Mouse (Mus musculus) heart, embryonic 16.5 days (tissue): ENCODE data around the gene Olfr67. TPM values are rescaled to one million over a fixed set of nuclear protein-coding genes. Genes with fewer than 3 reads are reported as not detected.
"Not testable (repeated sequence)": the region's sequence is repeated elsewhere in the genome, so short reads cannot be mapped to it uniquely, and the experiment has no call there.

ENCODE experiments used
- ATAC-seq: fragments of 200-750 bp; cut with Nextera tagmentation; replicated peaks from 2 replicates; pipeline ENCODE4 v1.8.0; 2017; ENCODE audit warnings: moderate number of reproducible peaks; ENCODE audit not compliant: insufficient read depth, low FRiP score; ENCODE audit errors: extremely low read depth
- H3K27ac ChIP-seq: fragments of 300-500 bp; sonication (generic); 2 replicates; pipeline ENCODE4 v1.5.1; 2014; ENCODE audit warnings: mild to moderate bottlenecking, low read length, control low read depth, moderate library complexity
- H3K27me3 ChIP-seq: fragments of 300-500 bp; sonication (generic); 2 replicates; pipeline ENCODE4 v1.6.1; 2014; ENCODE audit warnings: low read length, mixed read lengths; ENCODE audit not compliant: control insufficient read depth, insufficient read depth
- H3K36me3 ChIP-seq: fragments of 300-500 bp; sonication (generic); 2 replicates; pipeline ENCODE4 v1.6.1; 2014; ENCODE audit not compliant: control insufficient read depth, insufficient read depth
- H3K4me1 ChIP-seq: fragments of 300-500 bp; sonication (generic); 2 replicates; pipeline ENCODE4 v1.6.1; 2014; ENCODE audit warnings: low read length, mixed read lengths; ENCODE audit not compliant: control insufficient read depth, insufficient read depth
- H3K4me2 ChIP-seq: fragments of 300-500 bp; sonication (generic); 2 replicates; pipeline ENCODE4 v1.6.1; 2014; ENCODE audit warnings: low read depth, mild to moderate bottlenecking, control low read depth, low read length
- H3K4me3 ChIP-seq: fragments of 300-500 bp; sonication (generic); 2 replicates; pipeline ENCODE4 v1.5.1; 2014; ENCODE audit warnings: mild to moderate bottlenecking, control low read depth, low read length
- H3K9ac ChIP-seq: fragments of 300-500 bp; sonication (generic); 2 replicates; pipeline ENCODE4 v1.6.1; 2014; ENCODE audit warnings: low read length, control low read depth
- H3K9me3 ChIP-seq: fragments of 300-500 bp; sonication (generic); replicated peaks from 2 replicates; pipeline ENCODE4 v1.6.1; 2016; ENCODE audit warnings: low read length; ENCODE audit not compliant: control insufficient read depth
- WGBS: fragments of 180-500 bp; shearing (Covaris S2); extraction: QIAGEN DNeasy Blood & Tissue Kit; methylation state at CpG from one replicate; pipeline ENCODE4 v1.1.7; 2014; 5-methylcytosine and 5-hydroxymethylcytosine counted together
- polyA plus RNA-seq: library from polyadenylated mRNA; unstranded; fragments of >200 nt; fragmentation: Nextera tagmentation; extraction: Ambion mirVana; gene quantifications from 2 replicates; pipeline ENCODE4 v1.2.1, GENCODE M21; 2015

Gene Olfr67
- polyA plus RNA-seq, 1 experiment from 2014 or later: not detected

DNA sequence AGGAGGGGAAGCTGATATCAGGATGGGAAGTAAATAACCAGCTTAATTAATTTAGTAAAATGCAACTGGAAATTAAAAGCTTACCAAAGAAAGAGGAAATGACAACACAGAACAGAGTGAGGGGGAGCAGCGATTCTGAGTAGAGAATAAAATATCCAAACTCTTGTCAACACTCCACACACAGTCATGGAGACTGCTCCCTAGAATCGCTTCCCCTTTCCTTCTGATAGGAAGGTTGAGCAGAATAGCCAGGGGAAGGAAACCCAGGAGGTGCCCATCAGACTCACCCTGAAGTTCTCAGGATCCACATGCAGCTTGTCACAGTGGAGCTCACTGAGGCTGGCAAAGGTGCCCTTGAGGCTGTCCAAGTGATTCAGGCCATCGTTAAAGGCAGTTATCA lies 21.5 kb upstream of the Olfr67 start:
- H3K4me1 ChIP-seq, ATAC-seq, H3K27me3 ChIP-seq, H3K9ac ChIP-seq, H3K4me3 ChIP-seq, H3K27ac ChIP-seq, H3K9me3 ChIP-seq, H3K36me3 ChIP-seq, H3K4me2 ChIP-seq: not testable (repeated sequence)
- no CpG with 5 or more reads among the region's 3 CpGs for WGBS

DNA sequence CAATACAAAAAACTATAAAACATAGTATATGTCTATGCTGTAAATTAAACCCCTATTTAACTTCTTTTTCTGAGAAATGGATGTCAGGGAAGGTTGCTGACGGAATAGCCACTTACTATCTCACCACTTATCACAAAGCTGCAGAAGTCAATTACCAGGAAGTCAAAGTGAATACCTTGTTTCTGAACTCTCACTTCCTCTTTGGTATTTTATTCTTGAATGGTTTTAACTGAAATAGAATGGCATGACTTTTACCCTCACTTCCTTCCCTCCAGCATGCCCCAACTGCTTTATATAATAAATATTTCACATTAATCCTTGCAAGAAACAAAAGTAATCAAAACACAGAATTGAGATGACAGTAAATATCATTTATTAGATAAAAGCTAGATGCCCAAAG lies 20.6 kb upstream of the Olfr67 start:
- Histone ChIP-seq H3K27ac (no peak overlapping the region), H3K9ac (no peak overlapping the region), H3K4me1 (no peaks in the 10 kb centered on the region), H3K27me3 (no peaks in the 10 kb centered on the region), H3K4me3 (no peak overlapping the region), H3K9me3 (no peaks in the 10 kb centered on the region), H3K36me3 (no peaks in the 10 kb centered on the region), H3K4me2 (no peak overlapping the region)
- no peak for ATAC-seq
- 44% methylated on average over 1 of the region's 1 CpGs for WGBS

DNA sequence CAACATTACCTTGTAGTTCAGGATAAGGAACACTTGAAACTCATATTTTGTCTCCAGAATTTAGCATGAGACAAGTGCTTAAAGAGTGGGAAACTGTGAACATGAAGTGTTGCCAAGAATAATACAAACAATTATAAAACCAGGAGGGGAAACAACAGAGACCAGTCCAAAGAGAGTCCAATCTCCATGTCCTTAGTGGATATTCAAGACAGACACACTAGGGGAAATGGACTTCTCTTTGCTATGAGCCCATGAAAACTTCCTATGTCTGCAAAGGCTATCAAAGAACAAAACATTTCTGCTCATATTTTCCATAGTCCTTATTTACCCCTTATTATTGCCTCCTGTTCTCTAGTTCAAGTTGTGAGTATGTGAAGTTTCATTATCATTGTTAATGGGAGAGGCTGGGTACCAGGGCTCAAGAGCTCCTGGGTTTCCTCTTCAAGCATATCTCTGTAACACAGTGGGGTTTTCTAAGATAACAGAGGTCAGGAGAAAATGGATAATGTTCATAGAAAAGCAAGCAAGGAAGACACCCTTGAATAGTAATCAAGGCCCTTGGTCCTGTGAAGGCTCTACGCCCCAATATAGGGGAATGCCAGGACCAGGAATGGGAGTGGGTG lies 19.7 kb upstream of the Olfr67 start:
- Histone ChIP-seq H3K9ac (no peak overlapping the region), H3K27me3 (no peaks in the 10 kb centered on the region), H3K4me2 (no peak overlapping the region), H3K4me3 (no peak overlapping the region), H3K36me3 (no peaks in the 10 kb centered on the region), H3K4me1 (no peaks in the 10 kb centered on the region), H3K9me3 (no peaks in the 10 kb centered on the region), H3K27ac (no peak overlapping the region)
- no peak for ATAC-seq
- 50% methylated on average over 1 of the region's 1 CpGs for WGBS

DNA sequence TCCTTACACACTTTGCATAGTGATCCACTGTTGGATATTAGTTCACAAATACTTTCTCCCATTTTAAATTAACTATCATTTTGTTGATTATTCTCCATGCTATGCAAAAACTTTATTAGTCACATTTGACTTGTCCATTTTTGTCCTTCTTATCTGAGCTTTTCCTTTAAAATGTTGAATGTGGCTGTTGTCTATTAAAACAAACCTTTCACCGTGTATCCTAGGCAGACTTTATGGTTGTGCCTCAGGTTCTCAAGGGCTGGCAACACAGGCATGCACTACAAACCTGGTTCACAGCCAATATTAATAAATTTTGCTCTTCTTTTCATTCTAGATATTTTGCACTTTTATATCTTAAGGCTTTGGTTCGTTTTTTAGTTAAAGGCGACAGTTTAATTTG lies 19.1 kb upstream of the Olfr67 start:
- no peak overlapping the region for H3K4me2 ChIP-seq
- H3K9me3 ChIP-seq: no peaks in the 10 kb centered on the region
- WGBS: 71% methylated on average over 3 of the region's 3 CpGs
- H3K27me3 ChIP-seq: no peaks in the 10 kb centered on the region
- no peak overlapping the region for H3K4me3 ChIP-seq
- no peaks in the 10 kb centered on the region for H3K4me1 ChIP-seq
- no peak overlapping the region for H3K27ac ChIP-seq
- no peaks in the 10 kb centered on the region for H3K36me3 ChIP-seq
- ATAC-seq: no peak
- no peak overlapping the region for H3K9ac ChIP-seq

DNA sequence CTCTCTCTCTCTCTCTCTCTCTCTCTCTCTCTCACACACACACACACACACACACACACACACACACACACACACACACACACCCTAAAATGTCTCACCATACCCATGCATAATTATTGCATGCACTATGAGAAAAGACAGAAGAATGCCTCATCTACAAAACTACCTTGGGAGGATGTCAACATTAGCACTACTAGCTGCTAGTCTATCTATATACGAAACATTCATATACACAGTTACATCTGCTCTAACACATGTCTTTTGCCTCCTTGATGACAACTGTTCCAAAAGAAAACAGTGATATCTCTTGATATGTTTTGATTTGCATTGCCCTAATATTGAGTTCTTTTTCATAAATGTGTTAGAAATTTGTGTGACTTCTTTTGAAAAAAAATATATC lies 18.7 kb upstream of the Olfr67 start:
- H3K9me3 ChIP-seq: no peaks in the 10 kb centered on the region
- no peaks in the 10 kb centered on the region for H3K36me3 ChIP-seq
- ATAC-seq: no peak
- H3K4me3 ChIP-seq: no peak overlapping the region
- no peaks in the 10 kb centered on the region for H3K27me3 ChIP-seq
- H3K9ac ChIP-seq: no peak overlapping the region
- H3K27ac ChIP-seq: no peak overlapping the region
- H3K4me1 ChIP-seq: no peaks in the 10 kb centered on the region
- 80% methylated on average over 1 of the region's 1 CpGs for WGBS
- H3K4me2 ChIP-seq: no peak overlapping the region

DNA sequence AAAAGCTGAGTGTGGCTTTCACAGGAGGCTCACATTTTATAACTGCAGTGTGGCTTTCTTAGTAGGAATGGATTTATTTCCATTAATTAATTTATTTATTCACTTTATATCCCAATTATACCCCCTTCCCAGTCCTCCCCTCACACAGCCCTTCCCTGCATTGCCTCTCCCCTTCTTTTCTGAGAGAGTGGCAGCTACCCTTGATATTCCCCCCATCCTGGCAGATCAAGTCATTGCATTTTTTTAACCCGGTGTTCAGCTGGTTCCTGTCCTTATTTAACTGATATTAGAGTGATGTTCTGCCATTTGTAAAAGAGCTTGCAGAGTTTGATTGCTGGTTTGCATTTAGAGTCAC lies 18.2 kb upstream of the Olfr67 start:
- H3K36me3 ChIP-seq: no peaks in the 10 kb centered on the region
- H3K4me2 ChIP-seq: no peak overlapping the region
- ATAC-seq: no peak
- no peaks in the 10 kb centered on the region for H3K27me3 ChIP-seq
- H3K9me3 ChIP-seq: no peaks in the 10 kb centered on the region
- H3K27ac ChIP-seq: no peak overlapping the region
- no peak overlapping the region for H3K9ac ChIP-seq
- WGBS: 48% methylated on average over 1 of the region's 1 CpGs
- no peak overlapping the region for H3K4me3 ChIP-seq
- H3K4me1 ChIP-seq: no peaks in the 10 kb centered on the region

DNA sequence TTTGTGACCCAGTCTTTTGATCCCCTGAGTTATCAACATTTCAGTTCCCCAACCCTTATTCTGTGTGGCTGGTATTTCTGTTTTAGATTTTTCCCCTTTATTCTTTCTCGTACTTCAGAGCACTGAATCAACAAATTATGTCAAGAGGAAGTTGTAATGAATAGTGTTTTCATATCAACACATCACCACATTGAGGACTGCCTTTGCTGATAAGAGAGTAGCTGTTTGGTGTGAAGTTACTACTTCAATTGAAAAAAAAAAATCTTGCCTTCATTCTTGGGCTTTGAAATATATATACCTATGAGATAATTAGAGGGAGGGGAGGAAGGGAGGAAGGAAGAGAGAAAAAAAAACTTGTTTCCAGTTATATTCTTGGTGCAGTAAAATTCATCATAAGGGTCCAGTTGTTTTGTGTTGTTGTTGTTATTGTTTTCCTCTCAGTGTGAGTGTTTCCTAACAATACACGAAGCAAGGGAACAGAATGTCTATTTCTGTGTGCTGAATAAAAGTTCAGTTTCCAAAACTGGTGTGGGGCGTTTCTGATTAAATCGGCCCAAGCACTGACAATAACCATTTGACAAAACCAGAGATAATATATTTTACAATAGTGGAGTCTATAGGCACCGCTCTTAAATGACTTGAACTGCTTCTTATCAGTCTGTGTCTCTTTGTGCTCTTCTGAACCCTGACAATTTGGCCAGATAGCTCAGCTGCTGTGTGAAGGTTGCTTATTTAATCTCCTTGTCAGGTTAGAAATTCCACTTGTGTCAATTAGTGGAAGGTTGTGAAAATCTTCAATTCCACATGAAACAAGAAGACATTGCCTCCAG lies 17.6 kb upstream of the Olfr67 start:
- Histone ChIP-seq H3K36me3 (no peaks in the 10 kb centered on the region), H3K4me2 (no peak overlapping the region), H3K27ac (no peak overlapping the region), H3K4me1 (no peaks in the 10 kb centered on the region), H3K27me3 (no peaks in the 10 kb centered on the region), H3K9me3 (no peaks in the 10 kb centered on the region), H3K9ac (no peak overlapping the region), H3K4me3 (no peak overlapping the region)
- 27% methylated on average over 5 of the region's 5 CpGs for WGBS
- no peak for ATAC-seq

DNA sequence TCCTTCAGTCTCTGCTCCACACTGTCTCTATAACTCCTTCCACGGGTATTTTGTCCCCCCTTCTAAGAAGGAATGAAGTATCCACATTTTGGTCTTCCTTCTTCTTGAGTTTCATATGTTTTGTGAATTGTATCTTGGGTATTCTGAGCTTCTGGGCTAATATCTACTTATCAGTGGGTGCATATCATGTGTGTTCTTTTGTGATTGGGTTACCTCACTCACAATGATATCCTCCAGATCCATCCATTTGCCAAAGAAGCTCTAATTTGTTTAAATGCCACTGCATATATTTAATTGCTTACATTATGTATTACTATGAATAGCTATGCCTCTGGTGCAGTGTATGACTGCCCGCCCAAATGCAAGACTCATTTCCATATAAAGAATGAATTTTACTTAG lies 16.5 kb upstream of the Olfr67 start:
- not testable (repeated sequence) for H3K9ac ChIP-seq, H3K27me3 ChIP-seq, H3K4me1 ChIP-seq, ATAC-seq, H3K27ac ChIP-seq, H3K9me3 ChIP-seq, H3K4me2 ChIP-seq, H3K36me3 ChIP-seq, H3K4me3 ChIP-seq
- WGBS: 58% methylated on average over 2 of the region's 2 CpGs

DNA sequence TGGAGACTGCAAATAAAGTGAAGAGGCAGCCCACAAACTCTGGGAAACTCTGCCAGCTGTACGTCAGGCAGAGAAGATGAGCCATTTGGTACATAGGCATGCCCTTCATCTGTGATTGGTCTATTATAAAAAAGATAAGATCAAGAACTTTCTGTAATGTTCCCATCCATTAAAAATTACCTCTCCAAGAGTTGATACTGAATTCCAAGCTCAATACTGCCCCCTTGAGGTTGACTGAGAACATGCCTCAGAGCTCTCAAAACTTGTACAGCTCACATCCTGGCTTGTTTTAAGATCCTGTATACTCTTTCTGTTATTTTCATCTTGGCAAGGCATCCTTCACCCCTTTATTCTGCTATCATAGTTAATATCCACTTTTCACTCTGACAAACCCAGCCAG lies 15.2 kb upstream of the Olfr67 start:
- Histone ChIP-seq H3K27me3 (no peaks in the 10 kb centered on the region), H3K27ac (no peak overlapping the region), H3K36me3 (no peaks in the 10 kb centered on the region), H3K9ac (no peak overlapping the region), H3K4me1 (no peaks in the 10 kb centered on the region), H3K9me3 (no peaks in the 10 kb centered on the region), H3K4me2 (no peak overlapping the region), H3K4me3 (no peak overlapping the region)
- WGBS: 37% methylated on average over 1 of the region's 1 CpGs
- no peak for ATAC-seq
